Mouse (Mus musculus) frontal cortex, postnatal 14 days (tissue): ENCODE results near the gene 4930404N11Rik.

Experiments
- DNase-seq, 2 experiments: peaks; one replicate each; pipeline ENCODE4 v3.0.0; 2022; ENCODE audit warnings: low spot score in 2 of 2

Gene 4930404N11Rik

GRCm38 (mm10) chr10:81329194-81329975 lies 36.2 kb downstream of the 4930404N11Rik start:
- no peak for DNase-seq

GRCm38 (mm10) chr10:81328386-81328785 lies 37.2 kb downstream of the 4930404N11Rik start, which contains the start of gene Tbxa2r:
Tbxa2r (plus strand) TSS chr10:81328731.
- DNase-seq = no peak

- DNase-seq = no peak
Measured at GRCm38 (mm10) chr10:81327959-81328358, 37.7 kb downstream of the 4930404N11Rik start.

GRCm38 (mm10) chr10:81326858-81327257 lies 38.8 kb downstream of the 4930404N11Rik start:
- no peak for DNase-seq

GRCm38 (mm10) chr10:81325781-81326180 lies 39.8 kb downstream of the 4930404N11Rik start:
- no peak for DNase-seq

GRCm38 (mm10) chr10:81325176-81325575 lies 40.4 kb downstream of the 4930404N11Rik start:
- no peak for DNase-seq

- DNase-seq = no peak
Measured at GRCm38 (mm10) chr10:81323791-81324530, 41.7 kb downstream of the 4930404N11Rik start.

- no peak for DNase-seq
Measured at GRCm38 (mm10) chr10:81323141-81323775, 42.4 kb downstream of the 4930404N11Rik start.

GRCm38 (mm10) chr10:81322444-81322843 lies 43.2 kb downstream of the 4930404N11Rik start:
- no peak for DNase-seq

GRCm38 (mm10) chr10:81321436-81321835 lies 44.2 kb downstream of the 4930404N11Rik start:
- DNase-seq = no peak

- peak; percentile 99 to 100 for DNase-seq
Measured at GRCm38 (mm10) chr10:81320550-81321347, 44.9 kb downstream of the 4930404N11Rik start, which contains the start of gene Cactin. Cactin (plus strand) TSS chr10:81321103.

GRCm38 (mm10) chr10:81319741-81320549 lies 45.7 kb downstream of the 4930404N11Rik start:
- peak; percentile 57 to 93 for DNase-seq

- DNase-seq = no peak
Measured at GRCm38 (mm10) chr10:81319330-81319699, 46.3 kb downstream of the 4930404N11Rik start.

- DNase-seq = no peak
Measured at GRCm38 (mm10) chr10:81318589-81319329, 46.9 kb downstream of the 4930404N11Rik start.

GRCm38 (mm10) chr10:81317273-81317672 lies 48.3 kb downstream of the 4930404N11Rik start:
- no peak for DNase-seq

GRCm38 (mm10) chr10:81316338-81317060 lies 49.1 kb downstream of the 4930404N11Rik start:
- no peak for DNase-seq

GRCm38 (mm10) chr10:81315587-81315986 lies 50.0 kb downstream of the 4930404N11Rik start:
- DNase-seq = no peak

- DNase-seq = no peak
Measured at GRCm38 (mm10) chr10:81314201-81314600, 51.4 kb downstream of the 4930404N11Rik start.

- no peak for DNase-seq
Measured at GRCm38 (mm10) chr10:81313581-81313980, 52.0 kb downstream of the 4930404N11Rik start.
